Mouse (Mus musculus) erythroblast, adult 5-6 weeks (primary cell): ENCODE data around the gene Mrps5. TPM values are rescaled to one million over a fixed set of nuclear protein-coding genes. Genes with fewer than 3 reads are reported as not detected.

ENCODE experiments used
- ATAC-seq: replicated peaks from 2 replicates; pipeline ENCODE4 v1.8.0; 2016; ENCODE audit warnings: moderate number of reproducible peaks, mild to moderate bottlenecking, moderate TSS enrichment, inconsistent platforms; ENCODE audit not compliant: poor library complexity, low FRiP score, severe bottlenecking
- total RNA-seq, 2 experiments: library from RNA; stranded (forward) in 1 of 2; stranded (reverse) in 1 of 2; fragments of 150-400 nt in 1 of 2; fragments of 200-764, 138-1000 nt in 1 of 2; gene quantifications; 2 replicates each; pipeline versions ENCODE4 v1.2.3 to v1.2.4; 2015 to 2017; ENCODE audit warnings: low replicate concordance in 2 of 2

The Mrps5 gene
- total RNA-seq, 2 experiments from 2014 or later = 5.4 to 24.6 TPM

- no peak for ATAC-seq
These were observed 24.4 kb downstream of the Mrps5 start for GRCm38 (mm10) chr2:127611386-127611785.

DNA sequence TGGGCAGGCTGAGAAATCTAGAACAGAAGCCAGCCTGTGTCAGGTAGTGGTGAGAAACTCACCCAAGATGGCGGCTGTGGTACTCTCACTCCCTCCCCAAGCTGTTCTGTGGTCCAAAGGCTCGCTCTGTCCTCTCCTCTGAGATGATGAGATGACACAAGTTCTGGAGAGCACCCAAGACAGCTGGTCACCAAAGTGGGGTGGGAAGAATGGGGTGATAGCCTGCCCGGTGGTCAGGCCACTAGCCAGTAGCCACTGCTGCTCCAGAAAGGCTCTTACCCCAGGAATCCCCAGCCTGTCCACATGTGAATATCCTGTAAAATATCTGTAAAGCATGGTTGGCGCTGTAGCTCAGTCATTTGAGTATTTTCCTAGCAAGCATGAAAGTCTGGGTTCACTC lies 25.3 kb downstream of the Mrps5 start:
- no peak for ATAC-seq

- no peak for ATAC-seq
These were observed 32.3 kb downstream of the Mrps5 start for GRCm38 (mm10) chr2:127619311-127619710.

DNA sequence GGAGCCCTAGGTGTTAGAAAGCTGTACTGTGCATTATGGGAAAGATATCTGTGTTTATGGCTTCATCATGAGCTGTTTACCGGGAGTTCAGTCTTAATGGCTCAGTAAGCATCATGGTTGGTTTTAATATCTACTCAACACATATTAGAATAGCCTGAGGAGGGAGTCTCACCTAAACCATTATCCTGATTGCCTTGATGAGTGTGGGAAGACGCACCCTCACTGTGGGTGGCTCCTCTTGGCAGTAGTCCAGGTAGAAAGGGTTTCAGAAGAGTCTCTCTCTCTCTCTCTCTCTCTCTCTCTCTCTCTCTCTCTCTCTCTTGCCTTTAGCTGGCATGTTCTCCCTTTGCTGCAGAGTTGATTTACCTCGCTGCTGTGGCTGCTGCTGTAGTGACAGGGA lies 35.0 kb downstream of the Mrps5 start:
- ATAC-seq = no peak

DNA sequence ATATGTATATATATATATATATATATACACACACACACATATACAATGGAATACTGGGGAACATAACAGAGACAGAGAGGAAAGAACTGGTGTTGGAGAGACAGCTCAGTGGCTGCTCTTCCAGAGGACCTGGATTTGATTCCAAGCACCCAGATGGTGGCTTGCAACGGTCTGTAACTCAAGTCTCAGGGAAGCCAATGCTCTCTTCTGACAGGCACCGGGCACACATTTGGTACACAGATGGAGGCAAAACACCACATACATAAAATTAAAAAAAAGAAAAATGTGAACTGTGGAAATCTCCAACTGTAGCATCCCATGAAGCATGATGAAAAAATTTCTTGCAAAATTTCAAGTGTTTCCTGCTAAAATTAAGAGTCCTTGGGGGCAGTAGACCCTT lies 37.8 kb downstream of the Mrps5 start:
- ATAC-seq = no peak

DNA sequence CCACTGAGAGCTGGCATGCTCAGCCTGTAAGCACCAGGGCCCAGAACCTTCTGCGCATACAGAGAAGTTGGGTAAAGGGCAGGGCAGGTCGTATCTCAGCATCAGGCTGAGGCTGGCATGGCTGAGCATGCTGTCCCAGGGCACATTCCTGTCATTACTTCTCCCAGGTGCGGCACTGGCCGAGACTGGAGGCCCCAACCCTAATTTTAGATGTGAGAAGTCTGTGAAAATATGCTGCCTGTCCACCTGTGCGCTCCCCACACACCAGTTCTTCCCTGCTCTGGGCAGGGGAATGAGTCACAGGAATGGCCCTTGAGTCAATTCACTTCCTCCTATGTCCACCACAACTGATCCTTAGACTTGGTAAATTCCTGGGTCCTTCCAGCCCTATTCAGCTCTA lies 38.6 kb downstream of the Mrps5 start:
- ATAC-seq = no peak

DNA sequence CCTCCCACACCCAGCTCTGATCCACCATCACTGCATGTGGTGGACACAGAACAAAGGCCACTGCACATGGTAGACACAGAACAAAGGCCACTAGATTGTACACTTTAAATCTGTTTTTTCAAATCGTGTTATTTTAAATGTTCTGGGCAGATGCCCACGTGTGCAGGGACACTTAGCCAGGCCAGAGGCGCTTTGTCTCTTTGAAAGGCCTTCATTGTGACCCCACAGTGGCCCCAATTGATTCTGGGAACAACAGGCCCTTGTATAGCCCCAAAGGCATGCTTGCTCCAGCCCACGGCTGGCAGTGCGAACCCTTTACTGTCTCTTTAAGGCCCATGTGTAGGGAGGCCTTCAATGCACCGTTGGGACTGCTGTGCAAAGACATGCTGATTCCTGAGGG lies 40.3 kb downstream of the Mrps5 start:
- ATAC-seq = no peak

- ATAC-seq = no peak
These were observed 41.1 kb downstream of the Mrps5 start for GRCm38 (mm10) chr2:127627990-127628570.

DNA sequence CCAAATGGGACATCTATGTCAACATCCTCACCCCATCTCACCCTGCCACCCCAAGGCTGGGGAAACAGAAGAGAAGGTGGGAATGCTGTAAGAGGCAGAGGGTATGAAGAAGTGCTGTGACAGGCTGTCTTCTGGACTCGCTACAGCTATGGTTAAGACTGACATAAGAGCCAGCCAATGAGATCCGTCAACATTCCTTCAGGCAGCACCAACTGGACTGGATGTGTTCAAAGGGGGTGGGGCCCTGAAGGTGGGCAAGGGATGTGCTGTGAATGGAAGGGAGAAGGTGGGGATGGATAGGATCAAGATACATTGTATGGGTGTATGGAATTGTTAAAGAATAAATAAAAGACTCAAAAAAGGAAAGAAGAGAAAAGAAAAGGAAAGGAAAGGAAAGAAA lies 45.6 kb downstream of the Mrps5 start:
- no peak for ATAC-seq

GRCm38 (mm10) chr2:127635581-127635980 lies 48.6 kb downstream of the Mrps5 start:
- no peak for ATAC-seq

GRCm38 (mm10) chr2:127638973-127639372 lies 52.0 kb downstream of the Mrps5 start:
- ATAC-seq = no peak

DNA sequence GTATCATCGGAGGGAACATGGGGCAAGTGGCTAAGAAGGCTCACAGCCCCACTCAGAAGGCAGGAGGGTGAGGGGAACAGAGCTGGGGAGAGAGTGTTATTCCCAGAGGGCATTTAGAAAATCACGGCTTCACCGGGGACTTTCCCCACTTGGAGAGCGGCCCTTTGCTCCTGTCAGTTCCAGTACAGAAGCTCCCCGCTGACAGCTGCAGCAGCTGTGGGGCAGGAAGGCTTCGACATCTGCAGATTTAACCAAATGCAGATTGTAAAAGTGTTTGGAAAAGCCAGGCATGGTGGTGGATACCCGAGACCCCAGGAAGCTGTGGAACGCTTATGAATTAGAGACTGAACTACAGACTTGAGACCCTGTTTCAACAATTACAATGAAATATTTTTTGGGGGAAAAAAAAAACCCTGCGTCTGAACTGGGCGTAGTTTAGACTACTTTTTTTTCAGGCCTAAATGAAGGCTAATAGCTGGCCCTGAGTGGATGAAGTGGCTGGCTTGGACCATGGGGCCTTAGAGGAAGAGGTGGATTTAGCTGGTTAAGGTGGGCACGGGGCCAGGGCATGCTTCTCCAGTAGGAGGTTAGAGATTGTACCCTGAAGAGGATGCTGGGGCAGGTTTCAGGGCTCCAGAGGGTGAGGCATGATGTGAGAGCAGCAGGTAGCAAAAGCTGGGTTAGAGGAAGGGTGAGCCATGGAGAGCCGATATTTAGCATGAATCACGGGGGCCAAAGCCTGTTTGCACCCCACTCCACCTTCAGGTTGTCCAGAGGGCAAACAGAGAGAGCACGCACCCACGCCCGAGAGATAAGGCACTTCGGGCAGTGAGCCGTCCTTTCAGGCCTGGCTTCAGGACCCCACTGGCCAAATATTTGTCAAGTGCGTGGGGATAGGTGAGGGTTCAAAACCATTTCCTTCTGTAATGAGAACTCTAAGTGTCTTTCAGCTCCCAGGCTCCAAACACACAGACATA lies 57.0 kb downstream of the Mrps5 start:
- no peak for ATAC-seq

DNA sequence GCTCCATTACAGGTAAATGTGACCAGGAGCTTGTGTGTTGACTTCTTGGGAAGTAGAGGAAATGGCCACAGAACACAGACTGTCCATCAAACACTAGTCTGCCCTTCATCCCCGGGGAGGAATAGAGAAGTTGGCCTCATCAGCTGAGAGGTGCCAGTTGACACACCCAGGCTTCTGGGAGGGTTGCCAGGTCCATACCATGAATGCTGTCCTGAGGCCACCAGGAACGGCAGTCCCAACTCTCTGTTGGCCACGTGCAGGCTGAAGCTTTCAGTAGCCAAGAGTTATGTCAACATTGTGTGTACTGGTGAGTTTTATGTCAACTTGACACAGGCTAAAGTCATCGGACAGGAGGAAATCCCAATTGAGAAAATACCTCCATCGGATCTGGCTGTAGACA lies 59.9 kb downstream of the Mrps5 start:
- ATAC-seq = no peak

DNA sequence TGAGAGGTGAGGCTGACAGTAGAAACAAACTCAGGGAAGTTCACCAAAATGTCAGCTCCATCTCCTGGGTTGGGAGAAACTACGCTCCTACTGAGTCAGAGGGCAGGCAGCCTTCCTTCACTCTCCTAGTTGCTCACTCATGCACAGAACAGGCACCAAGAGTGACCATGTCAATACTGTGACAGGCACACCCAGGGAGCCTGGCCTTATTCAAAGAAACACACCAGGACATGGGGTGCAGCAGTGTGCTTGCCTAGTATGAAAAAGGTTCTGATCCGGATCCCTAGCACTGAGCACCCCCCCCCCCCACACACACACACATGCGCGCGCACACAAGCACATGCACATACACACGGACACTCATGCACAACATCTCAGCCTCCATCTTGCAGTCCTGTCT lies 61.1 kb downstream of the Mrps5 start:
- ATAC-seq = no peak

DNA sequence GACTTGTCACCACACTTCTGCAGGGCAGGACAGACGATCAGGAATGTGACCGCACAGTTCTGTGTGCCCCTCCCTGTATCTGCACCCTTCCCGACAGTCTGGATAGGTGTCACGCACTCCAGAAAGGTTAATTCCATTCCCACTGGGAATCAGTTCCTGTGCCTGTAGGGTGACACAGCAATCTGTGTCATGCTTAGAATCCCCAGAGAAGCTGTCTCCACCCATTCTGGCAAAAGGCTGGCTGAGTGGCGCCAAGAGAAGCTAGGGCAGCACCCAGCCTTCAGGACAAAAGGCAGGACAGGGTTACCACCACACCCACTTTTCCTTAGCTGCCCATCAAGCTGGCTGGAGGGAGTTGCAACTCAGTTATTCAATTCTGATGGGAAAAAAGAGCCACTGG lies 62.9 kb downstream of the Mrps5 start:
- ATAC-seq = no peak

GRCm38 (mm10) chr2:127651601-127652000 lies 64.6 kb downstream of the Mrps5 start:
- no peak for ATAC-seq

DNA sequence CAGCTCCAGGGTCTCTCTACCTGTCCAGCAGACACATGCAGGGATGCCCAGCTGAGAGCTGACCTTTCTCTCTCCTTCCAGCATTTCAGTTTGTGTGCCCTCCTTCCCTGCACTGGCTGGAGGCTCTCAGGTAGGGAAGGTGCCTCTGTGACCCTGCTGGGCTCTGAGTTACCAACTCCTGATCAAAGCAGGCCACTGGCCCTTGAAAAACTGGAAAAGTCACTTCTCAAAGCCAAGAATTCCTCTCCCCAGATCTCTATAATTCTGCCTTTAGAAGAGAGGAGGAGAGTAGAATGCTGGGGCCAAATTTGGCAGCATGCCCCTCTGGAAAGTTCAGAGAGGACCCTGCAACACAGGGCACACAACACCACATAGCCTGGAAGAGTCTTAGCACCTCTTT lies 65.3 kb downstream of the Mrps5 start:
- no peak for ATAC-seq

DNA sequence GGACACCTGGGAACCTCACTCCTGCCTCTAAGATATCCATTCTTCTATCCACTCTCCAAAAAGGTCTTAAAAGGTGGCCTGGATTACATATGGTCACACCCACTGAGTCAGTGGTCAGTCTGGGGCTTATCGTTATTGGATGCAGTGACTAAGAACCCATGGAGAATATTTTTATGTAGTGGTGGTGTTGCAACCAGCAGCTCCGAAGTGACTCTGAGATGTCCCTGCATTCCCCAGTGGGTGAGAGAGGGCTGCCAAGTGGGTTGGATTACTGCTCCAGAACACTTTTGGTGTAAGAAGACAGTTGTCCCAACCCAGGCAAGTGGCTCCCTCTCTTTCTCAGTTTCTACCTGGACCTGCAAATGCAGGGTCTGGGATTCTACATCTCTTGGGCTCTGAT lies 65.8 kb downstream of the Mrps5 start:
- no peak for ATAC-seq

DNA sequence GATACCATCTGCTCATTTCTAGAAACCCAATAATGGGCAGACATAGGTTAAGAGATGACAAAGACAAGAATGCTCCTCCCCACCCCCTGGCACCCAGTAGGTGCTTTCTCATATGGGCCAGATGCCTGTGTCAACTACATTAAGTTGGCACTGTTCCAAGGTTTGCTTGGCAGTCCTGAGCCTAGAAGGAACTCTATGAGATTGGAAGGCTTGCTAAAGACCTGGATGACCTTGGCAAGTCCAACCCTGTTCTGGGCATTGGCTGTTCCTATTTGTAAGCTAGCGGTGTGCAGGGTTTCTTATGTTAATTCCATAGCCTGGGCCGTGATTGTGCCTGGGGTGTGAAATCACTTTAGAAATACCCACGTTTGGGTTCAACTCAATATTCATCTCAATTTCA lies 67.8 kb downstream of the Mrps5 start:
- ATAC-seq = no peak

DNA sequence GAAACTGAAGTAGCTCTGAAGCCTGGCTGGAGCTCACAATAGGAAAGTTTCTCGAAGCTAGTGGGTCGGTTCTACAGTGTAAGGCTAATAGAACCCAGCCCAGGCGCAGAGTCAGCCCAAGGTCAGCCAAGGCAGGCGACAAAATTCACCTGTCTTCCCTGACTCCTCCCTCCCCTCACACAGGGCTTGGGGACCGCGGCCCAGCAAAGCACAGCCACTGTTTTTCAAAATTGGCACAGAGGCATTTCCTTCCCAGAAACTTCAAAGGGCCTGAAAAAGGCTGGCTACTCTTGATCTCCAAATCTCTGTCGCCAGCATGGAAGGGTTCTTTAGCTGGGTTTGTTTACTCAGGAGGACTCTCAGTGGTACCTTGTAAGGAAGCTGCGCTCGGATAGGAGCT lies 68.4 kb downstream of the Mrps5 start:
- no peak for ATAC-seq

- no peak for ATAC-seq
These were observed 69.2 kb downstream of the Mrps5 start, which contains the start of gene Mal for GRCm38 (mm10) chr2:127656086-127656720. Mal (minus strand) TSS chr2:127656695.
